Mouse (Mus musculus) layer of hippocampus, postnatal 25 days (tissue): ENCODE results near the gene L1td1. TPM values are rescaled to one million over a fixed set of nuclear protein-coding genes. Genes with fewer than 3 reads are reported as not detected.
"Not testable (repeated sequence)": the region's sequence is repeated elsewhere in the genome, so short reads cannot be mapped to it uniquely, and the experiment has no call there.

Source experiments
- DNase-seq, 2 experiments: peaks; one replicate each; pipeline ENCODE4 v3.0.0; 2022; ENCODE audit warnings: mixed read lengths in 2 of 2, low spot score in 1 of 2; ENCODE audit errors: extremely low spot score in 1 of 2
- total RNA-seq, 2 experiments: library from RNA; stranded (reverse); gene quantifications; 2 replicates each; pipeline ENCODE4 v1.2.3; 2021

L1td1 gene
- total RNA-seq = not detected

GRCm38 (mm10) chr4:98726590-98727237 lies at the start of gene L1td1:
Gene L1td1 (plus strand): TSS chr4:98726734.
- DNase-seq = no peak

GRCm38 (mm10) chr4:98677506-98677905 lies 49.0 kb upstream of the L1td1 start:
- no peak for DNase-seq

GRCm38 (mm10) chr4:98686678-98687267 lies 39.8 kb upstream of the L1td1 start:
- DNase-seq = no peak

- no peak for DNase-seq
Observed at GRCm38 (mm10) chr4:98688116-98688515, 38.4 kb upstream of the L1td1 start.

- DNase-seq = no peak
Observed at GRCm38 (mm10) chr4:98688520-98688919, 38.0 kb upstream of the L1td1 start.

GRCm38 (mm10) chr4:98689988-98690387 lies 36.5 kb upstream of the L1td1 start:
- DNase-seq = no peak

GRCm38 (mm10) chr4:98693465-98694185 lies 32.9 kb upstream of the L1td1 start:
- no peak for DNase-seq

- DNase-seq = no peak
Observed at GRCm38 (mm10) chr4:98697932-98698331, 28.6 kb upstream of the L1td1 start.

- no peak for DNase-seq
Observed at GRCm38 (mm10) chr4:98698921-98699320, 27.6 kb upstream of the L1td1 start.

GRCm38 (mm10) chr4:98700156-98700555 lies 26.4 kb upstream of the L1td1 start:
- DNase-seq = no peak

- DNase-seq = peak; percentile 56 to 90
Observed at GRCm38 (mm10) chr4:98702201-98702894, 24.2 kb upstream of the L1td1 start.

- DNase-seq = no peak
Observed at GRCm38 (mm10) chr4:98710891-98711290, 15.6 kb upstream of the L1td1 start.

- DNase-seq = no peak
Observed at GRCm38 (mm10) chr4:98717735-98718546, 8.6 kb upstream of the L1td1 start.

GRCm38 (mm10) chr4:98718547-98718917 lies 8.0 kb upstream of the L1td1 start:
- DNase-seq = no peak

GRCm38 (mm10) chr4:98722454-98722853 lies 4.1 kb upstream of the L1td1 start:
- DNase-seq = peak; percentile 29 to 69

- not testable (repeated sequence) for DNase-seq
Observed at GRCm38 (mm10) chr4:98724682-98725081, 1.9 kb upstream of the L1td1 start.

- DNase-seq = no peak
Observed at GRCm38 (mm10) chr4:98725439-98725838, 1.1 kb upstream of the L1td1 start.

GRCm38 (mm10) chr4:98727295-98727958 lies 893 bp downstream of the L1td1 start:
- no peak for DNase-seq

GRCm38 (mm10) chr4:98727959-98728347 lies 1.4 kb downstream of the L1td1 start:
- no peak for DNase-seq

- DNase-seq = no peak
Observed at GRCm38 (mm10) chr4:98728716-98729115, 2.2 kb downstream of the L1td1 start.
